Mouse (Mus musculus) myocyte (in vitro differentiated cells): ENCODE results near the gene Adgrf4.

Source experiments
- E2F4 ChIP-seq: IDR thresholded peaks from one replicate; pipeline ENCODE4 v1.6.1; 2011; ENCODE audit warnings: mild to moderate bottlenecking, control low read depth, moderate library complexity; ENCODE audit not compliant: insufficient read depth
- MYOD1 ChIP-seq, 3 experiments: IDR thresholded peaks; one replicate each; pipeline ENCODE4 v1.6.1; 2011; ENCODE audit warnings: control low read depth in 2 of 3, low read depth in 2 of 3, mild to moderate bottlenecking in 2 of 3, moderate library complexity in 1 of 3; ENCODE audit not compliant: insufficient read length in 2 of 3, control insufficient read depth in 1 of 3
- POLR2A ChIP-seq: IDR thresholded peaks from one replicate; pipeline ENCODE4 v1.6.1; 2011; ENCODE audit warnings: low read depth, mild to moderate bottlenecking, control low read depth, moderate library complexity; ENCODE audit not compliant: insufficient read length
- USF1 ChIP-seq: IDR thresholded peaks from one replicate; pipeline ENCODE4 v1.6.1; 2011; ENCODE audit warnings: low read depth, mild to moderate bottlenecking, control low read depth, moderate library complexity

DNA sequence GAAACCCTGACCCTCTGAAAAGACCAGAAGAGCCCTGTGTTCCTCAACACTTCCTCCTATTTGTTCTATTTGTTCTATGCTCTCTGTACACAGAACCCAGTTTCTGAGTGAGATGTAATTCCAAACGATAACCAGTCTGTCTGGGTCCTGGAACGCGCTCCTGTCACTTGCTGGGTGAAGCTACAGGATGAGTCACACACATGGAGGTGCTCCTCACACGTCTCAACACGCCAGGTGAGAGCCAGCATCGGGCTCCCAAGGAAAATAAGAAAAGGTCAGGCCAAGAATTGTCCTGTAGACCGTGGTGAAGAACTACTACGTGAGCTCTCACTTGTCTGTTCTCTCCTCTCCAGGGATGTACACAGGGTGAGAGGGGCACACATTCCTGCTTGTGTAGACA lies 1.6 kb downstream of the Adgrf4 start:
- TF ChIP-seq POLR2A (no peak), USF1 (no peak), E2F4 (no peak), MYOD1 (IDR thresholded peaks at IDR 0.05; ENCODE audit: control insufficient read depth in 1 of 3, insufficient read length in 2 of 3, low read depth in 2 of 3) (no peak)
